Mouse (Mus musculus) embryonic facial prominence, embryonic 11.5 days (tissue): Measurements from ENCODE around the gene Vps25. TPM values are rescaled to one million over a fixed set of nuclear protein-coding genes. Genes with fewer than 3 reads are reported as not detected.

Source experiments
- ATAC-seq: fragments of 200-750 bp; cut with Nextera tagmentation; replicated peaks from 2 replicates; pipeline ENCODE4 v1.8.0; 2017; ENCODE audit warnings: low read depth; ENCODE audit not compliant: insufficient number of reproducible peaks, low FRiP score, low TSS enrichment
- DNase-seq: peaks from one replicate; pipeline ENCODE4 v3.0.0-alpha.2; 2015; ENCODE audit warnings: low spot score
- H3K27ac ChIP-seq: fragments of 300-500 bp; sonication (generic); replicated peaks from 2 replicates; pipeline ENCODE4 v1.5.1; 2014; ENCODE audit warnings: mild to moderate bottlenecking, low read depth, low read length, control low read depth
- H3K27me3 ChIP-seq: fragments of 300-500 bp; sonication (generic); 2 replicates; pipeline ENCODE4 v1.6.1; 2014; ENCODE audit warnings: mild to moderate bottlenecking, low read length, moderate library complexity, mixed read lengths; ENCODE audit not compliant: control insufficient read depth, insufficient read depth
- H3K36me3 ChIP-seq: fragments of 300-500 bp; sonication (generic); replicated peaks from 2 replicates; pipeline ENCODE4 v1.6.1; 2014; ENCODE audit warnings: low read depth, mild to moderate bottlenecking, low read length, moderate library complexity, mixed read lengths; ENCODE audit not compliant: control insufficient read depth, insufficient read depth
- H3K4me1 ChIP-seq: fragments of 300-500 bp; sonication (generic); 2 replicates; pipeline ENCODE4 v1.6.1; 2014; ENCODE audit warnings: low read length, mixed read lengths; ENCODE audit not compliant: control insufficient read depth, insufficient read depth
- H3K4me2 ChIP-seq: fragments of 300-500 bp; sonication (generic); 2 replicates; pipeline ENCODE4 v1.6.1; 2014; ENCODE audit warnings: low read depth, mild to moderate bottlenecking, control low read depth, low read length, moderate library complexity
- H3K4me3 ChIP-seq: fragments of 300-500 bp; sonication (generic); 2 replicates; pipeline ENCODE4 v1.5.1; 2014; ENCODE audit warnings: low read depth, low read length, control low read depth
- H3K9ac ChIP-seq: fragments of 300-500 bp; sonication (generic); replicated peaks from 2 replicates; pipeline ENCODE4 v1.6.1; 2014; ENCODE audit warnings: mild to moderate bottlenecking, control low read depth, low read length
- H3K9me3 ChIP-seq: fragments of 300-500 bp; sonication (generic); replicated peaks from 2 replicates; pipeline ENCODE4 v1.6.1; 2016; ENCODE audit warnings: mild to moderate bottlenecking, low read length, inconsistent platforms, mixed read lengths; ENCODE audit not compliant: control insufficient read depth
- WGBS: fragments of 180-500 bp; shearing (Covaris S2); extraction: QIAGEN DNeasy Blood & Tissue Kit; methylation state at CpG from one replicate; pipeline ENCODE4 v1.1.7; 2014; 5-methylcytosine and 5-hydroxymethylcytosine counted together
- polyA plus RNA-seq: library from polyadenylated mRNA; unstranded; fragments of >200 nt; fragmentation: Nextera tagmentation; extraction: Ambion mirVana; gene quantifications from 2 replicates; pipeline ENCODE4 v1.2.1, GENCODE M21; 2014

Vps25 gene
- polyA plus RNA-seq, 1 experiment from 2014 or later = 114 TPM

- H3K27me3 ChIP-seq = peaks cover 33% of the 10 kb centered on the region
- H3K27ac ChIP-seq = peak overlapping the region; percentile 29; the same call in 1 of the 2 replicates
- no peaks in the 10 kb centered on the region for H3K9me3 ChIP-seq
- ATAC-seq (no peak), DNase-seq (no peak)
- peak overlapping the region; percentile 70 for H3K9ac ChIP-seq
- peaks cover 22% of the 10 kb centered on the region for H3K4me1 ChIP-seq
- under 1% methylated on average over 30 of the region's 30 CpGs for WGBS
- H3K36me3 ChIP-seq = no peaks in the 10 kb centered on the region
- peak overlapping the region; percentile 46 for H3K4me3 ChIP-seq
- H3K4me2 ChIP-seq = peak overlapping the region; percentile 96
These were observed 7.4 kb downstream of the Vps25 start for GRCm38 (mm10) chr11:101260826-101261380.

- WGBS = 2% methylated on average over 24 of the region's 24 CpGs
- Histone ChIP-seq H3K4me2 (peak overlapping the region; percentile 25), H3K9ac (no peak overlapping the region), H3K36me3 (no peaks in the 10 kb centered on the region), H3K4me1 (peaks cover 22% of the 10 kb centered on the region), H3K27ac (no peak overlapping the region), H3K4me3 (peak overlapping the region; percentile 21), H3K9me3 (no peaks in the 10 kb centered on the region), H3K27me3 (peaks cover 33% of the 10 kb centered on the region)
- DNase-seq = no peak
- no peak for ATAC-seq
These were observed 8.9 kb downstream of the Vps25 start for GRCm38 (mm10) chr11:101262272-101262967.

DNA sequence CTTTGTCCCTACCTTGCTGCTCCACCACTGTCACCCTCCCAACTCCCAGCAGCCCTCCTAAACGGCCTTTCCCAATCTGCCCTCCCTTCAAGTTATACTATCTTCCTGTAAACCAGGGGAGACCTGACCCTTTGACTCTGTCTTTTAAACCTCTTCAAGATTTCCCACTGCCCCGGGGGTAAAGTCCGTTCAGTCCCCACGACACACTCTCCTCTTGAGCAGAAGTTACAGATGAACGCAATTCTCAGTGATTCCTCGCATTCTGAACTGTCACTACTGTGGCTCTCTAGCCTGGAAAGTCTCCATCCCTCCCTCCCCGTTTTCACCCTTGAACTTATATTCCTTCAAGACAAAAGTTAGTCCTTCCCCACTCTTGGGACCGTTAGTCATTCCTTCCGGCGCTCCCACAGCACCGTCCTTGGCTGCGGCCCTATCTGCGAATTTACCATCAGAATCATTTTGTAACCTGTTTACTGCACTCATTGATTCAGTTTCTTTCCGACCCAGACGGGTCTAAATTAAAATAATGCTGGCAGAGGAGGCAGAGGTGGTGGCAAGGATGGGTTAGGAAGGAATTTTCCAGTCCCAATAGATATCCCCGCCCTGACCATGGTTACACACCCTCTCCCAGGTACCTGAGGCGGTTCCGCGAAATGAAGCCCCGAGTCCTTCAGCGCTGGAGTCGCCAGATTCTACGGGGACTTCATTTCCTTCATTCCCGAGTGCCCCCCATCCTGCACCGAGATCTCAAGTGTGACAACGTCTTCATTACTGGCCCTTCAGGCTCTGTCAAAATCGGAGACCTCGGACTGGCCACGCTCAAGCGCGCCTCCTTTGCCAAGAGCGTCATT is 9.9 kb downstream of the Vps25 start:
- no peak overlapping the region for H3K27ac ChIP-seq
- no peaks in the 10 kb centered on the region for H3K36me3 ChIP-seq
- H3K27me3 ChIP-seq = peaks cover 33% of the 10 kb centered on the region
- no peak for DNase-seq
- ATAC-seq = no peak
- H3K4me3 ChIP-seq = no peak overlapping the region
- H3K9me3 ChIP-seq = no peaks in the 10 kb centered on the region
- WGBS = 3% methylated on average over 32 of the region's 32 CpGs
- no peak overlapping the region for H3K4me2 ChIP-seq
- peaks cover 22% of the 10 kb centered on the region for H3K4me1 ChIP-seq
- H3K9ac ChIP-seq = no peak overlapping the region

GRCm38 (mm10) chr11:101263989-101264280 is 10.4 kb downstream of the Vps25 start:
- no peak for ATAC-seq
- 9% methylated on average over 3 of the region's 3 CpGs for WGBS
- Histone ChIP-seq H3K36me3 (no peaks in the 10 kb centered on the region), H3K4me2 (no peak overlapping the region), H3K27me3 (peaks cover 33% of the 10 kb centered on the region), H3K4me1 (peaks cover 22% of the 10 kb centered on the region), H3K4me3 (no peak overlapping the region), H3K27ac (no peak overlapping the region), H3K9ac (no peak overlapping the region), H3K9me3 (no peaks in the 10 kb centered on the region)
- no peak for DNase-seq

DNA sequence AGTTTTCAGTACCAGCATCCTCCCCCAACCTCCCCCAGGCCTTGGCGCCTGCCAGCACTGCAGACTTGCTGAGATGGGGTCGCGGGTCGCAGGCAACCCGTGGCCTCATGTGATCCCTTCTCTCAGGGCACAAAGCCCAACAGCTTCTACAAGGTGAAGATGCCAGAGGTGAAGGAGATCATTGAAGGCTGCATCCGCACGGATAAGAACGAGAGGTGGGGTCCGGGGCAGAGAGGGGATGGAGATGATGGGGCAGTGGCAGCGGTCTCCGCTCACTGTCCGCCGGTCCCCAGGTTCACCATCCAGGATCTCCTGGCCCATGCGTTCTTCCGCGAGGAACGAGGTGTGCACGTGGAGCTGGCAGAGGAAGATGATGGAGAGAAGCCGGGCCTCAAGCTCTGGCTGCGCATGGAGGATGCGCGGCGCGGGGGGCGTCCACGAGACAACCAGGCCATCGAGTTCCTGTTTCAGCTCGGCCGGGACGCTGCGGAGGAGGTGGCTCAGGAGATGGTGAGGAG is 11.5 kb downstream of the Vps25 start:
- no peak overlapping the region for H3K27ac ChIP-seq
- peak overlapping the region; percentile 34 for H3K4me3 ChIP-seq
- peak overlapping the region; percentile 63 for H3K4me2 ChIP-seq
- H3K9me3 ChIP-seq = no peaks in the 10 kb centered on the region
- peak overlapping the region; percentile 50 for H3K9ac ChIP-seq
- H3K36me3 ChIP-seq = no peaks in the 10 kb centered on the region
- peaks cover 15% of the 10 kb centered on the region for H3K4me1 ChIP-seq
- WGBS = 3% methylated on average over 31 of the region's 31 CpGs
- peak; percentile 42 for DNase-seq
- peaks cover 33% of the 10 kb centered on the region for H3K27me3 ChIP-seq
- no peak for ATAC-seq

- no peak overlapping the region for H3K27ac ChIP-seq
- peaks cover 33% of the 10 kb centered on the region for H3K27me3 ChIP-seq
- H3K36me3 ChIP-seq = no peaks in the 10 kb centered on the region
- ATAC-seq = no peak
- no peak for DNase-seq
- H3K9me3 ChIP-seq = no peaks in the 10 kb centered on the region
- H3K4me2 ChIP-seq = no peak overlapping the region
- no peak overlapping the region for H3K9ac ChIP-seq
- H3K4me1 ChIP-seq = peaks cover 15% of the 10 kb centered on the region
- H3K4me3 ChIP-seq = no peak overlapping the region
- WGBS = 18% methylated on average over 6 of the region's 6 CpGs
These were observed 12.4 kb downstream of the Vps25 start for GRCm38 (mm10) chr11:101265906-101266305.

GRCm38 (mm10) chr11:101269577-101270116 is 16.1 kb downstream of the Vps25 start:
- DNase-seq (peak; percentile 43), ATAC-seq (no peak)
- Histone ChIP-seq H3K4me3 (no peak overlapping the region), H3K36me3 (no peaks in the 10 kb centered on the region), H3K9me3 (no peaks in the 10 kb centered on the region), H3K27ac (no peak overlapping the region), H3K9ac (no peak overlapping the region), H3K4me1 (peaks cover 5% of the 10 kb centered on the region), H3K27me3 (peaks cover 8% of the 10 kb centered on the region), H3K4me2 (no peak overlapping the region)
- 27% methylated on average over 10 of the region's 10 CpGs for WGBS
